Mouse (Mus musculus) layer of hippocampus, postnatal 36 days (tissue): ENCODE measurements around the gene Hdac4. TPM values are rescaled to one million over a fixed set of nuclear protein-coding genes. Genes with fewer than 3 reads are reported as not detected.

Experiments
- DNase-seq, 2 experiments: peaks; one replicate each; pipeline ENCODE4 v3.0.0; 2022
- total RNA-seq, 2 experiments: library from RNA; stranded (reverse); gene quantifications; 2 replicates each; pipeline ENCODE4 v1.2.3; 2021

The Hdac4 gene
- total RNA-seq, 2 experiments from 2014 or later, result 117 to 119 TPM

- DNase-seq, result no peak
Observed at GRCm38 (mm10) chr1:92099502-92099901, 96.0 kb downstream of the Hdac4 start.

- DNase-seq, result no peak
Observed at GRCm38 (mm10) chr1:92098456-92098855, 97.0 kb downstream of the Hdac4 start.

- no peak for DNase-seq
Observed at GRCm38 (mm10) chr1:92096991-92097525, 98.4 kb downstream of the Hdac4 start.

- no peak for DNase-seq
Observed at GRCm38 (mm10) chr1:92092286-92092685, 103.2 kb downstream of the Hdac4 start.

DNA sequence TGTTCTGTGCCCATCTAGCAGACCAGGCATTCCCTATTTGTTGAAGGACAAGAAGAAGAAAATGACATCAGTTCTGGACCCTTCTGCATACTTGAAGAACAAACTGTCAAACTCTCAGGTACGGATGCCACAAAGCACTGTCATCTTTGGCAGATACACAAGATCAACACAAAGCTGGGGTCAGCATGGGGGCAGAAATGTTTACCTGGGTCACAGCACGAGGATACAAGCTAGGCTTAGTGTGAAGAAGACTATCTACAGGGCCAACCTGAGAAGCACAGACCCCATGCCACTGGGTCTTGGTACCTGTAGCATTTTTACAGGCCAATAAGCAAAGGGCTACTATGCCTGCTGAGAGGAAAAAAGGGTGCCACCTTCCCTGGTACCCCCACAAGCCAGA is 107.7 kb downstream of the Hdac4 start:
- no peak for DNase-seq

GRCm38 (mm10) chr1:92087343-92087742 is 108.2 kb downstream of the Hdac4 start:
- DNase-seq, result no peak

DNA sequence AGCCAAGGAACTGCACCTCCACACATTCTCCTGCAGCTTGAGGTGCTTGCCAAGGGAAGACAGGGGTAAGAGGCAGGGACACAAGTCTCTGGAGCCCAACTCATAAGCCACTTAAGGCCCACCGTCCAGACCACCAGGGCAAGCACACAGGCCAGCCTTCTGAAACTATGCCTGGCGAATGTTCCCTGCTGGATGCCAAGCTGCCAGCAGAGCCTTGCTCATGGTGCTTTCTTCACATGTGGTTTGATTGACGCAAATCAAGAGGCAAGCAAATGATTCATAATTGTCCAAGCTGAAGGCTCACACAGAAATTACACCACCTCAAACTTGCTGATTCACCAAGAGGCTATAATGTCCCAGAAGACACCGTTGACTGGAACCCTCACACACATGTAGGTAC is 108.7 kb downstream of the Hdac4 start:
- peak in 1 of 2 experiments; percentile 13 for DNase-seq

DNA sequence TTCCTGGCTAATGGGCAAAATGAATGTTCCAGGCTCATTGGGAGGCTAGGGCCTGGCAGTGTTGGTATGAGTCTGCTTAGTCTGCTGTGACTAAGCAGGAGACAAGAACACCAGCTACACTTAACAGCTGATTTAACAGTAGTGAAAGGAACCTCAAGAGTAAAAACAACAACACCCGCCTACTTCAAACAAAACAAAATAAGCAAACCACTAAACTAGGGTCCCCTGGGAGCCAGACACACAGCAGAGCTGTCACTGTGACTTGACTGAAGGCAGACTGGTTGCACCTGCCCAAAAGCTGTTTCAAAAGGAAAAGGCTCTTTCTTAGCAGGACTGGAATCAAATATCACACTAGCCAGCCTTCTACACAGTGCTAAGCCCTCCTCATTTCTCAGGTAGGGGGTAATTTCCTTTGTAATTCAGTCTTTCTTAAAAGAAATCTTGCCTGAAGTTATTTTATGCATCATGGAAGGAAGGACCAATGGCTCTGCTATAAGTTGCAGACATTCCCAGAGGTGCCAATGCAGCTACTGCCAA is 109.2 kb downstream of the Hdac4 start:
- DNase-seq, result no peak

DNA sequence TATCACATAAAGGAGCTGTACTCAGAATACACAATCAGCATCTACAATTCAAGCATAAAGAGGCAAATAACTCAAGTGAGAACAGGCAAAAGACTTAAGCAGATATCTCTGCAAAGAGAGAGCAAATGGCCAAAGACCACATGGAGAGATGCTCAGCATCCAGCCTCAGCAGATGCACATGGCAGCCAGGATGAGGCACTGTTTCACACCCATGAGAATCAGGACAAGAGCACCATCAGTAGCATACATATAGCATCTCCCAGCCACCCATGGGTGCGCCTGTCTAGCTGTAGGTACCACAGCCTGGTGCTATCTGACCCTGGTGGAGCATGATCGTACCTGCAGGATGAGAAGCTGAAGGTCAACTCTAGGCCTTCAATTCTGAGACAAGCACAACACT is 110.8 kb downstream of the Hdac4 start:
- no peak for DNase-seq

DNA sequence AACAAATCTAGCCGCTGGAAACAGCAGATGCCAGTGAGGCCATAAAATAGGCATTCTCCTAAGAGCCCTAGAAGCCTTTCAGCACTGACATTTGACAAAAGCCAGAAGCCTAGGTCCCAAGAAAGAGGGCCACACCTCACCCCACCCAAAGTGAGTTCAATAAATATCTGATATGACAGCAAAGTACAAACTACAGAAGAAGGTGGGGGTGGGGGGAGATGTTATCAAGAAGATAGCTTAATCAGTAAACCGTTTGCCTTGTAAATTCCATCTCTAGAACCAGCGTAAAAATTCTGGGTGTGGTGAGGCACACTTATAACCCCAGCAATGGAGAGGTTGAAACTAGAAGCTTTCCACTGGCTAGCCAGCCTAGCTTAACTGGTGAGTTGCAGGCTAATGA is 111.5 kb downstream of the Hdac4 start:
- DNase-seq, result no peak

DNA sequence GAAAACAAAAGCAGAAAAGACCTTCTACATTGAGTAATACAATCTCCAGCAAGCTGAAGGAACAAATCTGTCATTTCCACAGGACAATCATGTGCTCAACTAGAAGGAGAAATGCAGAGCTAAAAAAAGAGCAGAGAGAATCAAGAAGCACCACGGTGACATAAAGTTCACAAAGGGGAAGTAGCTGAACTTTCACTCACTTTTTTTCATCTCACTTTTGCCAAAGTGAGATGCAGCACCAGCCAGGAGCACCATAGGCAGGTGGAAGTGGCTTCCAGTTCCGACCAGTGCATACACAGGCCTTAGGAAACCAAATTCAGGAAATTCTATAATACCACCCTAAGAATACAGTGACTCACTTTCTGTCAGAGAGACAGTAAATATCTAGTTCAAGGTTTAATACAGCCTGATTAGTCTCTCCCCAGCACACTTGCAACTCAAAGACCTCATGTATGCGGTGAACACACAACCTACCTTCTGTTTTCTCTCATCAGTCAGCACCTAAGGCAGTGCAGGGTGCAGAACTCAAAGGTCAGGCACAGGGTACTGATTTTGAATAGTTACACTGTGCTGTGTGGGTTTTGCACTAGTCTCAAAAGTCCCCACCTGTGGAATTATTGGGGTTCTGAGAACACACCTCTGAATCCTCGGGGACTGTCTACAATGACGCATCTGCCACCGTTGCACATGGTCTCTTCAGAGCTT is 112.5 kb downstream of the Hdac4 start:
- no peak for DNase-seq

- no peak for DNase-seq
Observed at GRCm38 (mm10) chr1:92082156-92082836, 113.2 kb downstream of the Hdac4 start.

DNA sequence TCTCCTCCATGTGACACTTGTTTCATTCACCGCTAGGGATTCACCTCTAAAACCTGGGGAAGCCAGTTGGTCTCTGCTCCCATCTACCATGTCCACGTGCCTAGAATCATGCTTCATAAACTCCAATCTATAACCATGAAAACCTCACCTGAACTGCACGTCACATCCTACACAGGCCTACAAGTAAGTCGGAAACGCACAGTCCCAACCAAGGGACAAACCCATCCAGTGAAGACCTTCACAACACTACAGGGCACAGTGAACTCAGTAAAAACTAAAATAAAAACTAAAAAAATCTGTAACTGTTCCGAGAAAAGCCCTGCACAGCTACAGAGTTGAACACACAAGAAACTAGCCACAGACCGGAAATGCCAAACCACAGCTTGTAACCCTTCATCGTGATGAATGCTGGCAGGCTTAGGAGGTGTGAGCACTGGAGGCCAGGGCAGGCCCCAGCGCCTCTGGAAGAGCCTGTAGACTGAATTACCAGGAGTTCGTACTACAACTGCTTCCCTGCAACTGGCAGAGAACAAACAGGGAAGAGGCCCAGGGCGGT is 115.4 kb downstream of the Hdac4 start:
- no peak for DNase-seq

DNA sequence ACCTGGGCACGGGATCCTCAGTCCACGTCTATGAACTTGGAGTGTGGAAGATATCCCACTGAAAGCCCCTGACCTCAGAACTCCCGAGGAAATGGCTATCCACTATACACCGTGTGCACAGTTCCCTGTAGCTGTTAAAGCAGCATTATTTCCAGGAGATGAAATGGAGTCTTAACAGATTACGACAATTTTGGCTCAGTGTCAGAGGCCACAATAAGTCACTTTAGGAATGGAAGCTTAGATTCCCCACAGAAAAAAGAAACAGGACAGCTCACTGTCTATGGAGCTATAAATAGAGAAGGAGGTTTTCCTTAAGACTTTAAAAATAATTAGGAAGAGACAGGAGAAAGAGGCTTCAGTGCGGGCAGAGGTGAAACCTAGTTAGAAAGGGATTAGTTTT is 120.2 kb downstream of the Hdac4 start:
- no peak for DNase-seq

DNA sequence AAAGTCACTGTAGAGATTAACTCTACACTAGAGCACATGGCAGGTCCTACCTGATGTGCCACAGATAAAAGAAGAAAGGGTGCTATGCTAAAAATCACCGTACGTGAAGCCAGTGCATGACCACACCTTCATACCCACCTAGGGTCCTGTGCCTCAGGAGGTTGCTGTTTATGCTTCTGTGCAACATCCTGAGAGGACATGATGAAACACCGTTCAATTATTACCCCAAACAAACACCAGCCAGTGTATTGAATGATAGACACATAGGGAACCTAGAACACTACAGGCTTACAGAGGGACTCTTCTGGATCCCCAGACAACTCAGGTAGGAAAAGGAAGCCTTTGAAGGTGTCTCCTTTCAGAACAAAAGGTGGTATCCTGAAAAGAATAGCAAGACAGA is 120.8 kb downstream of the Hdac4 start:
- DNase-seq, result no peak

GRCm38 (mm10) chr1:92069932-92070677 is 125.4 kb downstream of the Hdac4 start:
- no peak for DNase-seq

DNA sequence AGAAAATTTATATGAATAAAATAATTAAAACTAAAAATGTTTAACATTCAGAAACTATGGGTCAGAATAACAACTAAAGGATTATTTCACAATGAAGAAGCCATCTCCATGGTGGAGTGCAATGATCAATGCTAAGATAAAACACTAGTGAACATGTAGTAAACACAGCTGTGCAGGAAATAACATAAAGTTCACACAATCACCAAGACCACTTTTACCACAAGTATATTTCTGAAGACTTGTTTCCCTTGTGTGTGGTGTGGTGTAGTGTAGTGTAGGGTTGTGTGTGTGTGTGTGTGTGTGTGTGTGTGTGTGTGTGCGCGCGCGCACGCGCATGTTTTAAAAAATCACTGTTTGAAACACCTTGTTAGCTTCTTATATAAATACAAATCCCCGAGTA is 126.0 kb downstream of the Hdac4 start:
- no peak for DNase-seq

DNA sequence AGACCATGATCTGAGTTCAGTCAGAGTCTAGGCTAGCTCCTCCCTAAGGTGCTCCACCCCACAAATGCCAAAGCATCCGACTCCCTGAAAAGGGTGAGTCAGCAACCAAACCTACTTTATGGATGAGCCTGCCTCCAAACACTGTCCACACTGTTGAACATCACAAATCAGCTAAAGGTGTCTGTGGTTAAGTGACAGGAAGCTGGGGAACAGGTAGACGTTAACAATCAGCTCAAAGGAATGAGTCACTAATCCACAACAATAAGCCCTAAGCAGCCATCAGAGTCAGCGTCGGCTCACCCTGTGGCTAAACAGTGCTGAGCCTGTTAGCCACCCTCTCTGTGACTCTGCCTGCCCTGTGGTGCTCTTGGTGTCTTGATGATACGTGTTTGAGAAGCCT is 131.2 kb downstream of the Hdac4 start:
- DNase-seq, result no peak

DNA sequence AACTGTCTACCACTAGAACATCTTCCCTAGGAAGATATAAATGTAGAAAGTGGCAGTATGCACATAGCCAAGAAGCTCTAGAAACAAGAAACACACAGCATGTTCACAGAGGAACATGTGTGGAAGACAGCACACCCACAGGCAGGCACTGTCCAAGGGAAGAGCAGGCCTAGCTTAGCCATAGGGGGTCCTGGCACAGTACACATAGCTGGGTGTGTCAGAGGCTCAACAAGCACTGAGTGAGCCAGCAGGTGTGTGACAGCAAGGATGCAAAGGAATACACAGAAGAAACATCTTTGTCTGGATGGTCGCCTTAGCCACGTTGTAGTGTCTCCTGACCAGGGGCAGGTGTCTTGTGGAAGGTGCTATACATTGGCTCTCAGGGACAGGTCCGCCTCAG is 132.2 kb downstream of the Hdac4 start:
- DNase-seq, result no peak

GRCm38 (mm10) chr1:92061198-92062073 is 134.1 kb downstream of the Hdac4 start:
- DNase-seq, result no peak

DNA sequence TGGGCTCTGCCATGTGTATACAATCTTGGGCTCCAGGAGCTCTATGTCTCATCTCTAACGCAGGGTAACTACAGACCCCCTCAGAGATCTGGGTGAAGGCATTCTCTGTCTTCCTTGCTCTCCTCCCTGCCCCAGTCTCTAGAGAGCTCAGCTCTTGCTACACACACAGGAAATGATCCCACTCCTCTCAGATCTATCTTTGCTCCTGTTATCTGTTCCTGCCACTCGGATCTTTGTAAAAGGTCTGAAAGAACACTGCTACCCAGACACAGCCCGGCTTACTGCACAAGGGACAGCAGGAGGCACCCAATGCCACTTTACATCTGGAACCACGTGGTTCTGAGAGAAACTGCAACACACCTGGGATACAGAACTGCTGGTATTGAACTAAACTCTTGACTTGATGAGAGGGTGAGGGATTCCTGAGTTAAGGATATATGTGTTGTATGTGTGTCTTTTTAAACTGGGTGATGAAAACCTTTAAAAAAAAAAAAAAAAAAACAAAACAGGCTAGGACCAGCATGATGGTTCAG is 134.9 kb downstream of the Hdac4 start:
- no peak for DNase-seq
